Mouse (Mus musculus): ENCODE data around the gene Cfap77. TPM values are rescaled to one million over a fixed set of nuclear protein-coding genes. Genes with fewer than 3 reads are reported as not detected.

Cfap77 gene
- polyA plus RNA-seq, 1 experiment from 2014 or later: 0.20 TPM

GRCm38 (mm10) chr2:28916513-28916865 lies 138.4 kb downstream of the Cfap77 start, which contains the start of gene Barhl1:
TSS of gene Barhl1 (minus strand) at chr2:28916668.
- 2% methylated on average over 18 of the region's 18 CpGs for WGBS
- H3K36me3 ChIP-seq (ENCODE audit: control insufficient read depth, insufficient read depth, low read length): no peaks in the 10 kb centered on the region
- peak within 1 kb of the TSS; percentile 24; the same call in 1 of the 2 replicates for H3K4me2 ChIP-seq (ENCODE audit: low read depth, low read length)
- peaks cover 55% of the 10 kb centered on the region for H3K27me3 ChIP-seq (ENCODE audit: control insufficient read depth, insufficient read depth, low read length)
- no peaks in the 10 kb centered on the region for H3K9me3 ChIP-seq (ENCODE audit: control insufficient read depth, low read length)
- H3K27ac ChIP-seq (ENCODE audit: low read depth, low read length): no peak within 1 kb of the TSS
- no peaks in the 10 kb centered on the region for H3K4me1 ChIP-seq (ENCODE audit: control insufficient read depth, insufficient read depth, low read length)
- no peak within 1 kb of the TSS; the same call in 1 of the 2 replicates for H3K9ac ChIP-seq (replicated peaks; ENCODE audit: low read depth, low read length)
- H3K4me3 ChIP-seq (ENCODE audit: low read depth, low read length): peak within 1 kb of the TSS; percentile 10; the same call in 1 of the 2 replicates
- no peak for ATAC-seq (ENCODE audit: low read depth)

- H3K4me2 ChIP-seq (ENCODE audit: low read depth, low read length): no peak overlapping the region
- no peaks in the 10 kb centered on the region for H3K9me3 ChIP-seq (ENCODE audit: control insufficient read depth, low read length)
- no peaks in the 10 kb centered on the region for H3K4me1 ChIP-seq (ENCODE audit: control insufficient read depth, insufficient read depth, low read length)
- H3K27ac ChIP-seq (ENCODE audit: low read depth, low read length): no peak overlapping the region
- no peak for ATAC-seq (ENCODE audit: low read depth)
- no peaks in the 10 kb centered on the region for H3K36me3 ChIP-seq (ENCODE audit: control insufficient read depth, insufficient read depth, low read length)
- H3K9ac ChIP-seq (replicated peaks; ENCODE audit: low read depth, low read length): no peak overlapping the region
- WGBS: under 1% methylated on average over 48 of the region's 50 CpGs
- H3K27me3 ChIP-seq (ENCODE audit: control insufficient read depth, insufficient read depth, low read length): peaks cover 56% of the 10 kb centered on the region
- H3K4me3 ChIP-seq (ENCODE audit: low read depth, low read length): no peak overlapping the region
These were observed 138.9 kb downstream of the Cfap77 start for GRCm38 (mm10) chr2:28915768-28916512.

- no peak overlapping the region for H3K27ac ChIP-seq (ENCODE audit: low read depth, low read length)
- no peaks in the 10 kb centered on the region for H3K36me3 ChIP-seq (ENCODE audit: control insufficient read depth, insufficient read depth, low read length)
- H3K9me3 ChIP-seq (ENCODE audit: control insufficient read depth, low read length): no peaks in the 10 kb centered on the region
- no peak for ATAC-seq (ENCODE audit: low read depth)
- WGBS: 3% methylated on average over 22 of the region's 22 CpGs
- H3K4me1 ChIP-seq (ENCODE audit: control insufficient read depth, insufficient read depth, low read length): no peaks in the 10 kb centered on the region
- H3K27me3 ChIP-seq (ENCODE audit: control insufficient read depth, insufficient read depth, low read length): peaks cover 60% of the 10 kb centered on the region
- no peak overlapping the region for H3K4me2 ChIP-seq (ENCODE audit: low read depth, low read length)
- no peak overlapping the region; the same call in 1 of the 2 replicates for H3K4me3 ChIP-seq (ENCODE audit: low read depth, low read length)
- H3K9ac ChIP-seq (replicated peaks; ENCODE audit: low read depth, low read length): no peak overlapping the region
These were observed 139.6 kb downstream of the Cfap77 start for GRCm38 (mm10) chr2:28915104-28915738.

- H3K9me3 ChIP-seq (ENCODE audit: control insufficient read depth, low read length): no peaks in the 10 kb centered on the region
- no peak for ATAC-seq (ENCODE audit: low read depth)
- H3K4me2 ChIP-seq (ENCODE audit: low read depth, low read length): no peak overlapping the region
- 0 out of 2 replicates have a peak, but pooled peaks cover 4% of the 10 kb centered on the region for H3K4me1 ChIP-seq (ENCODE audit: control insufficient read depth, insufficient read depth, low read length)
- H3K9ac ChIP-seq (replicated peaks; ENCODE audit: low read depth, low read length): no peak overlapping the region
- H3K27ac ChIP-seq (ENCODE audit: low read depth, low read length): no peak overlapping the region
- H3K27me3 ChIP-seq (ENCODE audit: control insufficient read depth, insufficient read depth, low read length): peaks cover 64% of the 10 kb centered on the region
- H3K36me3 ChIP-seq (ENCODE audit: control insufficient read depth, insufficient read depth, low read length): no peaks in the 10 kb centered on the region
- no peak overlapping the region for H3K4me3 ChIP-seq (ENCODE audit: low read depth, low read length)
- WGBS: 3% methylated on average over 2 of the region's 2 CpGs
These were observed 140.7 kb downstream of the Cfap77 start for GRCm38 (mm10) chr2:28914121-28914520.

GRCm38 (mm10) chr2:28912961-28913360 lies 141.9 kb downstream of the Cfap77 start:
- peaks cover 10% of the 10 kb centered on the region for H3K4me1 ChIP-seq (ENCODE audit: control insufficient read depth, insufficient read depth, low read length)
- no peak overlapping the region for H3K4me3 ChIP-seq (ENCODE audit: low read depth, low read length)
- no peak overlapping the region for H3K4me2 ChIP-seq (ENCODE audit: low read depth, low read length)

GRCm38 (mm10) chr2:28912039-28912700 lies 142.7 kb downstream of the Cfap77 start:
- WGBS: 1% methylated on average over 33 of the region's 33 CpGs
- H3K4me3 ChIP-seq (ENCODE audit: low read depth, low read length): no peak overlapping the region
- peaks cover 10% of the 10 kb centered on the region for H3K4me1 ChIP-seq (ENCODE audit: control insufficient read depth, insufficient read depth, low read length)
- H3K4me2 ChIP-seq (ENCODE audit: low read depth, low read length): no peak overlapping the region
- no peak for ATAC-seq (ENCODE audit: low read depth)
- H3K27me3 ChIP-seq (ENCODE audit: control insufficient read depth, insufficient read depth, low read length): peaks cover 69% of the 10 kb centered on the region
- H3K36me3 ChIP-seq (ENCODE audit: control insufficient read depth, insufficient read depth, low read length): no peaks in the 10 kb centered on the region
- no peak overlapping the region for H3K9ac ChIP-seq (replicated peaks; ENCODE audit: low read depth, low read length)
- no peak overlapping the region for H3K27ac ChIP-seq (ENCODE audit: low read depth, low read length)
- H3K9me3 ChIP-seq (ENCODE audit: control insufficient read depth, low read length): no peaks in the 10 kb centered on the region

More at GRCm38 (mm10) chr2:28912961-28913360, 141.9 kb downstream of the Cfap77 start:
- ATAC-seq (ENCODE audit: low read depth): no peak
- Histone ChIP-seq H3K36me3 (ENCODE audit: control insufficient read depth, insufficient read depth, low read length) (no peaks in the 10 kb centered on the region), H3K9ac (replicated peaks; ENCODE audit: low read depth, low read length) (no peak overlapping the region), H3K27ac (ENCODE audit: low read depth, low read length) (no peak overlapping the region), H3K9me3 (ENCODE audit: control insufficient read depth, low read length) (no peaks in the 10 kb centered on the region), H3K27me3 (ENCODE audit: control insufficient read depth, insufficient read depth, low read length) (peaks cover 68% of the 10 kb centered on the region)
- WGBS: 2% methylated on average over 4 of the region's 4 CpGs

- no peak for ATAC-seq (ENCODE audit: low read depth)
- under 1% methylated on average over 44 of the region's 44 CpGs for WGBS
- H3K4me3 ChIP-seq (ENCODE audit: low read depth, low read length): no peak overlapping the region
- H3K9ac ChIP-seq (replicated peaks; ENCODE audit: low read depth, low read length): no peak overlapping the region
- peaks cover 10% of the 10 kb centered on the region for H3K4me1 ChIP-seq (ENCODE audit: control insufficient read depth, insufficient read depth, low read length)
- H3K9me3 ChIP-seq (ENCODE audit: control insufficient read depth, low read length): no peaks in the 10 kb centered on the region
- no peaks in the 10 kb centered on the region for H3K36me3 ChIP-seq (ENCODE audit: control insufficient read depth, insufficient read depth, low read length)
- no peak overlapping the region for H3K4me2 ChIP-seq (ENCODE audit: low read depth, low read length)
- H3K27me3 ChIP-seq (ENCODE audit: control insufficient read depth, insufficient read depth, low read length): peaks cover 71% of the 10 kb centered on the region
- H3K27ac ChIP-seq (ENCODE audit: low read depth, low read length): no peak overlapping the region
These were observed 143.4 kb downstream of the Cfap77 start for GRCm38 (mm10) chr2:28911331-28912038.

GRCm38 (mm10) chr2:28910877-28911276 lies 144.0 kb downstream of the Cfap77 start:
- Histone ChIP-seq H3K4me3 (ENCODE audit: low read depth, low read length) (no peak overlapping the region), H3K4me2 (ENCODE audit: low read depth, low read length) (no peak overlapping the region), H3K4me1 (ENCODE audit: control insufficient read depth, insufficient read depth, low read length) (peaks cover 10% of the 10 kb centered on the region), H3K27ac (ENCODE audit: low read depth, low read length) (no peak overlapping the region), H3K36me3 (ENCODE audit: control insufficient read depth, insufficient read depth, low read length) (no peaks in the 10 kb centered on the region), H3K27me3 (ENCODE audit: control insufficient read depth, insufficient read depth, low read length) (peaks cover 68% of the 10 kb centered on the region), H3K9ac (replicated peaks; ENCODE audit: low read depth, low read length) (no peak overlapping the region), H3K9me3 (ENCODE audit: control insufficient read depth, low read length) (no peaks in the 10 kb centered on the region)
- WGBS: 3% methylated on average over 3 of the region's 3 CpGs
- no peak for ATAC-seq (ENCODE audit: low read depth)

All from neural tube, embryonic 14.5 days (tissue).